Mouse (Mus musculus) ovary, postnatal 36 days (tissue): ENCODE data around the gene Gm28308.

Experiments used
- DNase-seq: peaks from one replicate; pipeline ENCODE4 v3.0.0; 2022; ENCODE audit warnings: low spot score, mixed read lengths

Gene Gm28308

DNA sequence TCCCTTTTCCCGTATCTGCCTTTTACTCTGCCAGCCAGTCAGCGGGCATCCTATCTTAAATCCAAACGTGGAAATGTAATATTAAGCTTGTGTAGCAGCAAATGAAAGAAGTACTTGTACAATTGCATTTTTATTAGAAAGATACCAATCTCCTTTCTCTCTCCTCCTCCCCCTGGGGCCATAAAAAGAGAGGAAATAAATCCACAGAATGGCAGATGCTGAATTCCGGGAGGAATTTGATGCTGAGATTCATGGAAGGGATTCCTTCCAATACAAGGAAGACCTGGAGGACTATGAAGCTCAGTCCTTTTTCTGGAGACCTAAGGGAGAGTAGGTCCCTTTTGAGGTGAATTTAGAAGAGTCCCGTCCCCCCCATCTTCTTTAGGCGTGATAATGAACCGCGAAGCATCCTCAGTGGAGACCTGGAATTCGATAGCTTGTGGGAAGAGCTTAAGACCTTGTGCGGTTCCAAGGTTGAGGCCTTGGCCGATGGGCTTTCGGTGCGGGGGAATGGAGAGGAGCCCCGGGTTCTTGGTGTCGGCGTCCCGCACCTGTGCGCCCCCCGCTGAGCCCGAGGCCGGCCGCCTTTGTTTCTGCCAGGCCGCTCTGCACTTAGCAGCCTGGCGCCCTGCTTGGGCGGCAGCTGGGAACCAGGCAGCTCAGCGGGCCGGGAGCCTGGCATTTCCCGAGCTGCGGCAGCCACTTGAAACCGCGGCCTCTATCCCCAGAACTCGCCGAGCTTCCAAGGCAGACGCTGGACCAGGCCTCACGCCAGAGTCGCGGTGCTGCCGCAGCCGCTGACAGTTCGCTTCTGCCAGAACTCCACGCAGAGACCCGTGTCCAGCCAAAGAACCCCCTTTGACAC lies 44.7 kb downstream of the Gm28308 start:
- DNase-seq: peak; percentile 20

- DNase-seq: no peak
These were observed 45.4 kb downstream of the Gm28308 start for GRCm38 (mm10) chr6:52167736-52168161.

DNA sequence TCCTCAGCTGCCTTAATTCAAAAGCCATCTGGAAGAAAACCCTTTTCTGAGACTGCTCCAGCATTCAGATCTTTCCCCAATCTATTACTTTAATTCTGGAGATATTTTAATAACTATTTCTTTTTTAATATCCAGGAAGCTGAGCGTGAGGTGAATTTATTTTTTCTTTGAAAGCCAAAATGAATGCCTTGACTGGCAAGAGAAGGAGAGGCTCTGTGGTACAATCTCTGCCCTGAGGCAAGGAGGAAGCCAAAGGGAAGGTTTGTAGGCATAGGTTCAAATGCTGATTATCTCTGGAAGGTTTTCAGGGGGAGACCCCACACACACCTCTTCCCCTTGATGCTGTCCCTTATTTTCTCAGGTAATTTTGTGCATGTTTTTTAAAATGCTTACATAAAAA lies 46.0 kb downstream of the Gm28308 start:
- DNase-seq: no peak

GRCm38 (mm10) chr6:52166431-52167077 lies 46.6 kb downstream of the Gm28308 start:
- DNase-seq: no peak

DNA sequence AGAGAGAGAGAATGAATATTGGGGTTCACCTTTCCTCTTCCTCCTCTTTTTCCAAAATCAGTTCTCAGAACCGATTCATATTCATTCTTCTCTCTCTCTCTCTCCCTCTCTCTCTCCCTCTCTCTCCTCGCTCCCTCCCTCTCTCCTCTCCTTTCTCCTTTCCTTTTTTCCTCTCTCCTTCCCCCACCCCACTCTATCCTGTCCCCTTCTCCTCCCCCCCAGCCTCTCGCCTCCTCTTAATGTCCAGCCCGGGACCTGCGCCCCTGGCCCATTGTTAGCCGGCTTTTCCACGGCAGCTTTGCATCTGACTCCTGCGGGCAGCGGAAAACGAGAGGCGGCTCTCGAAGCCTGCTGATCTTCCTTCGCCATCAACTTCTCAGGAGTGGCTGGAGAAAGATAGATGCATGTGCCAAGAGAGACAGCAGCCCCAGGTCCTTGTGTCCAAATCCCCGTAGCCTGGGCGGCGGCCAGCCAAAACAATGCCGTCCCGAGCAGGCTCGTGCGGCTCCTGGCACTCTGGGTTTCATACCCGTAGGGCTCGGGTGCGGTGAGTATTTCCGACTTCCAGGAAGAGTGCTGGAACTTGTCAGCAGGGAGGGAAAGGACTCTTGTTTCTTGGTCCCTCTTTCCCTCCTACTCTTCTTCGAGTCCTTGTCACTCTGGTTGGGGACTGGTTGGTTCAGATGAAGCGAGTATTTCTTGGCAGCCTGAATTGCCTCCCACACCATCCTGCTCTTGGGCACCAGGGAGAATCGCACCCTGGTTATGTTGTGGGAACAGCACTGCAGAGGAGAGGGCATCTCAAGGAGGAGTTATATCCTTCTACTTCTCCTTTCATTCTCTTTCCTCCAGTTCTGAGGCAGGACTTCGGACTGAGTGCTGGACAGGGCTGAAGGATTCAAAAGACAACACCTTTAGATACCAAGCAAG lies 47.4 kb downstream of the Gm28308 start:
- DNase-seq: no peak

DNA sequence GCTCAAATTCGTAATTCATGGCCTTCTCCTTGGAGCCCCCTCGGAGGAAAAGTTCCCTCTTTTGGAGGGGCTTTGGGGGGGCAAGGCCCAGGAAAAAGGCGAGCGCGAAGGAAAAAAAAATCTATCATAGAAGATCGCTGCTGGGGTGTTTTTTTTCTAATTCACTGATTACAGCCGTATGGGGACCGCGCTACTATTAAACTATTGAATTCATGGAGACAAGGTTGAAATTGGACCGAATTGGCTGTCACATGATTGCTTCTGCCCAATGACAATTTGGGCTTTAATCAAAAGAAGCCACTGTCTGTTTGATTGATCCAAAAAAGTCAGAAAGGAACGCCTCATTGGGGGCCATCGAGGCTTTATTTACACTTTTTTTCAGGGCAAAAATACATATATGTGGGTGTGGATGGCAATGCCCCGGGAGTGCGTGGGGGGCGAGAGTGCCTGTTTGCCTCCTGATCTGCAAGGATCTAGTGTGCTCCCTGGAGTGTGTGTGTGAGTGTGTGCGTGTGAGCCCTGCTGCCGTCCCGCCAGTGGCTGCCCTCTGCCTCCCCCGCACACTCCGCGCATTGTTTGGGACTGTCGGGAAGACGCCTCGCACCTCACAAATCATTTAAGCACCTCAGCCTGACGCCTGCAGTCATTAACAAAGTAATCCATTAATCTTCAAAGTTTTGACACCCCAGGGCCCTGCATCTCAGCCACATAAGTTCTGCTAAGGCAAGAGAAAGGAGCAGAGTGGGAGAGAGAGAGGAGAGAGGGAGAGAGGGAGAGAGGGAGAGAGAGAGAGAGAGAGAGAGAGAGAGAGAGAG lies 48.3 kb downstream of the Gm28308 start, which contains the start of gene Hoxa2:
TSS of gene Hoxa2 (minus strand) at position 206 of the 815 bp plus-strand sequence.
- no peak for DNase-seq

- DNase-seq: peak; percentile 15
These were observed 49.0 kb downstream of the Gm28308 start for GRCm38 (mm10) chr6:52164051-52164625.

DNA sequence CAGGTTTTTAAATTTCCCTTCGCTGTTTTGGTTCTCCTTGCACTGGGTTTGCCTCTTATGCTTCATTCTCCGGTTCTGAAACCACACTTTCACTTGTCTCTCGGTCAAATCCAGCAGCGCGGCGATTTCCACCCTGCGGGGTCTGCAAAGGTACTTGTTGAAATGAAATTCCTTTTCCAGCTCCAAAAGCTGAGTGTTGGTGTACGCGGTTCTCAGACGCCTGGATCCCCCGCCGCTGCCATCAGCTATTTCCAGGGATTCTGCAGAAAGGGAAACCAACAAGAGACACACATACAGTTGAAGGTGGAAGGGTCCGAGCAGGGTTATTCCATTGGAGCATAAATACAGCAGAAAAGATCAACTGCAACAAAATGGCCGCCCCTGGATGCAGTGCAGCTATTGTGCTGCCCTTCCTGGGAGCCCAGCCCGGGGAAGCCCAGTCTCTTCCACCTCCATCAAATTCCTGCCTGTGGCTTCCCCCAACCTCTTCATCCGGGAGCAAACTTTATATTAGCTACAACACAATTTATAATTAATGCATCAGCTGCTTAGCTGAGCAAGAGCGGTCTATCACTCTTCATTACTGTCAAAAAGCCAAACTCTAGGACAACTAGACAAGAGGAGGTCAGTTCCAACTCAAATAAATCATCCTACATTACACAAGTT lies 49.6 kb downstream of the Gm28308 start:
- no peak for DNase-seq

- DNase-seq: no peak
These were observed 50.4 kb downstream of the Gm28308 start for GRCm38 (mm10) chr6:52162611-52163365.

- DNase-seq: no peak
These were observed 51.1 kb downstream of the Gm28308 start for GRCm38 (mm10) chr6:52162093-52162380.

DNA sequence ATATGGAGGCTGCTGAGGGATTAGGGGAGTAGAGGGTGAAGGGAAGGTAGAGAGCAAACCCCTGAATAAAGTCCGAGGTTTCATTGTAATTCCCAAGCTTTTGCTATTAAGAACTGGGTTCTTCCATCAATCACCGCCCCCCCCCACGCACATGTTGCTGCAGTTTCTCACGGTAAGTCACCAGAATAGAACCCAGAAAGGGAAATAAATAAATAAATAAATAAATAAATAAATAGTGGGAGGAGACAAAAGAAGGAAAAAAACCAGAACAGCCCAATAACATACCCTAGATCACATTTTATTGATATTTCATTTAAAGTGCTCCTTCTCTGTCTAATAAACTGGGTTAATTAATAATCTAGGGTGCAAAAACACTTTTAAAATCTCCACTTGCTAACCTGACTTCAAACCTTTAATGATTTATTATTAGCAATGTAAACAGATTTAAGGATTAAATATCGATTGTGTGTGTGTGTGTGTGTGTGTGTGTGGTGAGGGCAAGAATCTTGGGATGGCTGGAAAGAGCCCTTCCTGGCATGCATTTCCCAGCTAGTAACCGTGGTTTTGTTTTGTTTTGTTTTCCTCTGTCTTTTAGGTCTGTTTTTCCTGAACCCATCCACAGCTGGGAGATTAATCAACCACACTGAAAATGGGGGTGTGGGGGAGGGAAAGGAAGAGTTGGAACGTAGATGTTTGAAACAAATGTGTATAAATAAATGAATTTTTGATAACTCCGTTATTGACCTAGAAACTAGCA lies 51.6 kb downstream of the Gm28308 start:
- DNase-seq: no peak

- DNase-seq: peak; percentile 41
These were observed 52.4 kb downstream of the Gm28308 start for GRCm38 (mm10) chr6:52160511-52161335.

DNA sequence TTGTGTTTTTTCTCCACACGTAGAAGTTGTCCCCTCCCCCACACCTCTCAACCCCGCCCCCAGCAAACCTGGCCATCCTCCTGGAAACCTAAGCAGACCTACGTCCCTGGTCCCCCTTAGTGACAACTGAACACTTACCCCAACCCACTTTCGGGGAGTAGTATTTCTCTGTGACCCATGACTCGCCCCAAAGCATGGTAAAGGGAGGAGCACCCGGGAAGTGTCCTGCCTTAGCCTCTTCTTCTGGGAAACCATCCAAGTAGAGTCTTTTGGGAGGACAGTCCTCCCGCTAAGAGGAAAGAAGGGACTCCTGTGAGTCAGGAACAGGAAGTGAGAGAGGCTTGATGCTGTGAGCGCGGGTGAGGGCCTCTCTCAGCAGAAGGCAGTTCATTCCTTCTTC lies 53.2 kb downstream of the Gm28308 start:
- no peak for DNase-seq

GRCm38 (mm10) chr6:52159164-52159761 lies 53.9 kb downstream of the Gm28308 start:
- peak; percentile 18 for DNase-seq

- peak; percentile 59 for DNase-seq
These were observed 54.7 kb downstream of the Gm28308 start, which contains the start of gene Hoxa1 for GRCm38 (mm10) chr6:52158276-52159051. Gene Hoxa1 (minus strand): TSS chr6:52158317.

- DNase-seq: no peak
These were observed 55.5 kb downstream of the Gm28308 start for GRCm38 (mm10) chr6:52157466-52158275.
